Comparison of ENCODE assay signal across 13 mouse cellular contexts in genomic region chr13:77848868-77849267, GRCm38 (mm10).
DNase-seq lines count a peak whose midpoint lies in the region; ATAC-seq and TF ChIP-seq lines count a peak whose summit lies in the region.
"Had no signal": no experiment of that assay in that cellular context is flagged by ENCODE, and none has a peak within 500 bp of the region (broad histone marks: within the 10 kb centered on the region; RNA-seq: fewer than 3 reads in every experiment).

No protein-coding gene starts in this region.

- no peaks in the 10 kb centered on the region for H3K36me3 ChIP-seq in kidney, adult 2 months (ENCODE audit: control insufficient read depth, insufficient read depth, low read length)
- H3K36me3 ChIP-seq: hindbrain, embryonic 13.5 days; limb, embryonic 12.5 days; neural tube, embryonic 12.5 days had no signal

- no peaks in the 10 kb centered on the region for H3K4me1 ChIP-seq in kidney, adult 2 months (ENCODE audit: control insufficient read depth, insufficient read depth, low read length)
- H3K4me1 ChIP-seq: hindbrain, embryonic 13.5 days; limb, embryonic 12.5 days; neural tube, embryonic 12.5 days had no signal

- H3K27me3 ChIP-seq in kidney, adult 2 months (replicated peaks; ENCODE audit: control insufficient read depth, insufficient read depth, low read length), result no peaks in the 10 kb centered on the region
- H3K27me3 ChIP-seq: hindbrain, embryonic 13.5 days; limb, embryonic 12.5 days; neural tube, embryonic 12.5 days had no signal

- no peak for TF ChIP-seq CTCF in kidney, adult 2 months (conservative IDR thresholded peaks at IDR 0.05; ENCODE audit: insufficient read depth, insufficient read length, low read depth, low read length)

- DNase-seq in CD4-positive, CD25-positive, alpha-beta regulatory T cell, adult 2 months (ENCODE audit: low read depth, low spot score), result peak; percentile 24
- DNase-seq in kidney, postnatal 4 days, result peak; percentile 5 to 6
- no peak for DNase-seq in kidney, adult 2 months
- peak; percentile 46 for DNase-seq in thymus, postnatal 4 days
- DNase-seq in thymus, postnatal 0 days (ENCODE audit: low spot score), result no peak
- DNase-seq in urinary bladder, adult 2 months (ENCODE audit: low spot score), result no peak
- DNase-seq: cerebellum, adult 8-10 months; right cerebral cortex, postnatal 25 days had no signal

- H3K4me3 ChIP-seq in kidney, adult 2 months (ENCODE audit: insufficient read depth, low read depth, low read length), result no peak overlapping the region
- H3K4me3 ChIP-seq: hindbrain, embryonic 13.5 days; limb, embryonic 12.5 days; neural tube, embryonic 12.5 days had no signal

- no peak overlapping the region for H3K27ac ChIP-seq in kidney, adult 2 months (ENCODE audit: insufficient read depth, low read depth, low read length)
- H3K27ac ChIP-seq: hindbrain, embryonic 13.5 days; limb, embryonic 12.5 days; neural tube, embryonic 12.5 days had no signal

- no peak for TF ChIP-seq POLR2A in kidney, adult 2 months (IDR thresholded peaks at IDR 0.05; ENCODE audit: low read depth, low read length)

- no peak for ATAC-seq in CD4-positive, CD25-positive, alpha-beta regulatory T cell, adult 4 months
- no peak for ATAC-seq in inflammation-experienced regulatory T-cells, adult 6 months

- WGBS in kidney, adult 2 months, result 87% methylated on average over 4 of the region's 4 CpGs

Comparison
In these comparisons a context has a peak if more than half of its experiments do, and no peak if none do; other contexts are left out.
1. DNase-seq: peak in CD4-positive, CD25-positive, alpha-beta regulatory T cell, adult 2 months (single experiment), kidney, postnatal 4 days (2 of 2) and thymus, postnatal 4 days (single experiment); none in kidney, adult 2 months (single experiment), thymus, postnatal 0 days (single experiment) and urinary bladder, adult 2 months (single experiment).